Mouse (Mus musculus) CD4-positive naive resting alpha-beta T cell, adult 57 days (primary cell): ENCODE results near the gene Pik3r6. TPM values are rescaled to one million over a fixed set of nuclear protein-coding genes. Genes with fewer than 3 reads are reported as not detected.

ENCODE experiments used
- total RNA-seq: library from RNA; stranded (reverse); gene quantifications from one replicate; pipeline ENCODE4 v1.2.4, GENCODE M21; 2023

Pik3r6 gene
- total RNA-seq = 0.47 TPM

DNA sequence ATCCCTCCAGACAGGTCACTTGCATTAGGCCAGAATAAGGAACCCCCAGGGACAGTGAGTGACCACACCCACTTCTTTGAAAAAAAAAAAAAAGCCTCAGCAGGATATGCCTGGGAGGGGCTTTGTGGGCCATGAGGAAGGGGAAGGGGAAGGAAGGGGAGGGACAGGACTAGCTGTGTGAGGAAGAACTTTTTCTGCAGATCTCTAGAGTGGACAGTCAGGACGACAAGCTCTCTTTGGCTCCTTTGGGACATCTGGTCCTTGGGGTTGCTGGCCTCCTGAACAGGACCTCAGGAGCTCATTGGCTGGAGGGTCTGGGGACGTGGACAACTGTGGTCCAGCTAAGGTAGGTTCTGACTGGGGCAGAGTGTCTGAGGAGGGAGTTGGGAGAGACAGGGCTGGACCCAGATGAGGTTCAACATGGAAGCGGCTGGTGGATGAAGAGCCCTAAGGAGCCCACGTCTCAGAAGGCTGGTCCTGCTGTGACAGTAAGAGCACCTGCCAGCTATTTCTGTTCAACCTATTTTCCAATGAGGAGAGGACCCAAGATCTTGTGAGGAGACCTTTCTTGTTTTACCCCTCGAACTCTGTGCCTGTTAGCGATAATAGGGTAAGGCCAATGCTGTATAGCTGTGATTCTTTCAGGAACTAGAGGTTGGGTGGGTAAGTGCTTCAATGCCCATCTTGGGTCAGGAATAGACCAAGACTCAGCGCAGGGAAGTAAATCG lies at the start of gene Pik3r6:
Gene Pik3r6, plus strand, starts transcription at position 118 of the 728 bp plus-strand sequence.

DNA sequence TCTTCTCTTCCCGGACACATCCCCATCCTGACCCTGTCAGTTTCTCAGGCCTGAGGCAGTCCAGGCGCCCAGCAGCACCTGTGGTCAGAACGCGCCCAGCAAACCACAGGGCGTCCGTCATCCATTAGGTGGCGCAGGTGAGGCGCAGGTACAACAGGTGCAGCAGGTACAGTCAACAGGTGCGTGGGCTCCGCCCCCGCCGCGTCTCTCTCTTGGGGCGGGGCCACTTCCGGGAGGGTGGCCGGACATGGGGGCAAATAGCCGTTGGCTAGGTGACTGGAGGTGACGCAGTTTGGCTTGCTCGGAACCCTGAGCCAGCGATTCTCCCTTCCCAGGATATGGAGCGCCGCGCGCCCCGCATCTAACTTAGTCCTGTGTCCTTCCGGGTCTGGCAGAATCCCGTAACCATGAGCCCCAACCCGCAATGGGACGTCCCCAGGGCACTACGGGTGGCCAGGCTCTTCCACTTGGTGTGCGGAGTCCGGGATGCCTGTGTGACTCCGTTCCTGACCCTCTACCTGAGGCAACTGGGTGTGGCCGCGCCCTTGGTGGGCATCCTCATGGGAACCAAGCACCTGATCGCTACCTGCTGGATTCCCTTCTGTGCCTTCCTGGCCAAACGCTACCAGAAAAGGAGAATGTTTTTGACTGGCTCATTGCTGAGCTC lies 53.2 kb downstream of the Pik3r6 start, which contains the start of gene Mfsd6l:
Gene Mfsd6l, plus strand, starts transcription at position 269 of the 667 bp plus-strand sequence.

GRCm38 (mm10) chr11:68586721-68587120 lies 83.9 kb downstream of the Pik3r6 start, which contains the start of gene Ccdc42:
Gene Ccdc42, plus strand, starts transcription at chr11:68587021.

Other genes starting within 250 kb of the Pik3r6 start
- 0.41 TPM for gene Ntn1, start 102.2 kb upstream of the Pik3r6 start, total RNA-seq
- gene Pik3r5, start 70.9 kb upstream of the Pik3r6 start, total RNA-seq = 273 TPM
- not detected for gene Mfsd6l, start 53.2 kb downstream of the Pik3r6 start, total RNA-seq
- gene Ccdc42, start 84.0 kb downstream of the Pik3r6 start, total RNA-seq = not detected
- 2.2 TPM for gene Myh10, start 188.5 kb downstream of the Pik3r6 start, total RNA-seq